Mouse (Mus musculus): Measurements from ENCODE around the gene Dgkz. TPM values are rescaled to one million over a fixed set of nuclear protein-coding genes. Genes with fewer than 3 reads are reported as not detected.
A peak's percentile ranks its signal among the peaks of the same experiment; 100 is the strongest.

Gene Dgkz
- polyA plus RNA-seq (2014; fragmentation: Nextera tagmentation; extraction: Ambion mirVana): 34.6 and 37.7 TPM in 2 replicates

DNA sequence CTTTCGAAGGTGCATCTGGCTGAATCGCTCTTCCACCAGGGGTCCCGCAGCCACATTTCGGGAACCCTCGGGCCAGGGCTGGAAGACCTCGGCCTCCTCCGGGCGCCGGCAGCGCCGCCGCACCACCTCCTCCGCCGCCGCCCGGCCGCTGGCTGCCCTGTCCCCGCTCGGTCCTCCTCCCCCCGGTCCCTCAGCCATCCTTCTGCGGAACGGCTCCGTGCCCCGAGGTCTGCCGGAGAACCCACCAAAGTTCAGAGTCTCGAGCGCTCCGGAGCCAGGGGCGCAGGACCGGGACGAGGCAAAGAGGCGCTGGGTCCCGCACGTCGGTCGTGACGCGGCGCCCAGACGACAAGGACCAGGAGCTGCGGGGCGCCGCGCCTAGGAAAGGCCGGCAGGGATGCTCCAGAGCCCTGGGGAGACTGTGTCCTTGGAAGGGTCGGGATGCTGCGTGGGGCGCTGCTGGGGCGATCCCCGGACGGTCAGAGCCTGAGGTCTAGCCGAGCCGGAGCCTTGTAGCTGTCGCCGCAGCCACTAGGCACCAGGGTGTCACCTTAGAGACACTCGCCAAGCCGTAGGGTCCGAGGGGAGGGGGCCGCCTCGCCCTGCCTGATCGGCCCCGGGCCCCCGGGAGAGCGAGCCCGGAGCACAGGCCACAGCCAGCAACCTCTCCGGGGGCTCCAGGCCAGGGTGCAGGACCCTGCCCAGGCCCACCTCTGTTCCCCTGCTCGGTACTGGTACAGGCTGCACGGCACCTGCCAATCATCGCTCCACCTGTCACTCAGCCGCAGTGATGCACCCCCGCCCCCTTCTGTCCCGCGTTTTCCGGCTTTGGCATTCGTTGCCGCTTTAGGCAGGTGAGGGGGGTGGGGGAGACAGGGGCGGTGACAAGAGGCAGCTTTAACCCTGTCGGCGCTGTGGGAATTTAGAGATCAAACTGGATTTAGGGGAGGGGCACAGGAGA lies at the start of gene Dgkz:
Gene Dgkz (minus strand): TSS at position 284 of the 961 bp plus-strand sequence.
- Histone ChIP-seq H3K27me3 (ENCODE audit: control insufficient read depth, insufficient read depth, low read length) (peaks cover 28% of the 10 kb centered on the region), H3K27ac (ENCODE audit: low read depth, low read length) (no peak within 1 kb of the TSS), H3K9ac (ENCODE audit: low read length) (peak within 1 kb of the TSS; percentile 54), H3K4me3 (ENCODE audit: low read depth, low read length) (peak within 1 kb of the TSS; percentile 37), H3K4me2 (ENCODE audit: low read depth) (peak within 1 kb of the TSS; percentile 64), H3K9me3 (ENCODE audit: control insufficient read depth, low read length) (no peaks in the 10 kb centered on the region), H3K4me1 (ENCODE audit: control insufficient read depth, insufficient read depth, low read length) (peaks cover 34% of the 10 kb centered on the region), H3K36me3 (ENCODE audit: control insufficient read depth, insufficient read depth, low read length) (no peaks in the 10 kb centered on the region)
- ATAC-seq (ENCODE audit: insufficient read depth, low FRiP score, low TSS enrichment) (0 out of 2 replicates have a peak, but pooled peaks have one; percentile 17), DNase-seq (ENCODE audit: low spot score) (peak; percentile 53)
- under 1% methylated on average over 74 of the region's 79 CpGs for WGBS

DNA sequence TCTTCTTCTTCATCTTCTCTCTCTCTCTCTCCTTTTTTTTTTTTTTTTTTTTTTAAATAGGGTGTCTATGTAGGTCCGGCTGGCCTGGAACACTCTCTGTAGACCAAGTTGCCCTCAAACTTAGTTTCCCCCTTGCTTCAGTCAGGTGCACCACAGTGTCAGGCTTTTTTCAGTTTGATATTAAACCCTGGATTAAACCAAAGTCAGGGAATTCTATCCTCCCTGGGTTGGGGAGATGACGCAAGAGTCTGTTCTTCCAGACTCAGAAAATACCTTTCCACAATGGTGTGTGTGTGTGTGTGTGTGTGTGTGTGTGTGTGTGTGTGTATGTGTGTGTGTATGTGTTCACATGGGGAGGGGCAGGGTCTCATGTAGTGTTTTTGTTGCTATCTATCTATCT lies 49.5 kb upstream of the Dgkz start:
- peaks cover 18% of the 10 kb centered on the region for H3K27me3 ChIP-seq (ENCODE audit: control insufficient read depth, insufficient read depth, low read length)
- no peak for ATAC-seq (ENCODE audit: insufficient read depth, low FRiP score, low TSS enrichment)

DNA sequence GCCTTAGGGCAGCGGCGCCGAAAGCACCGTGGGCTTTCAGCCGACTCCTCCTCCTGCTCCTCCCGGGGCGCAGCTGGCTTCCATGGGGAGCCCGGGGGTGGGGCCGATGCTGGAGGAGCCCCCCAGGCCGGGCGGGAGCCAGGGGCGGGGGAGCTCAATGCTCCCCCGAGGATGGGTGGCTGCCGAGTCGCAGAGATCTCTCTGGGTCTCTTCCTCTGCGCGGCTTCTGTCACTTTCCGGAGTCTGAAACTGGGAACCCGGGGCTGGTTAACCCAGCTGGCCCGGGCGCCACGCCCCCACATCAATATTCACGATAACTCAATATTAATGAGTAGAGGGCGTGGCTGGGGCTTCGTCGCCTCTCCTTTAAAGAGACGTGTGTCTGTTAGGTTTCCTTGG lies 48.6 kb upstream of the Dgkz start, which contains the start of gene Creb3l1:
Gene Creb3l1 (minus strand): TSS at position 229 of the 399 bp plus-strand sequence.
- H3K9ac ChIP-seq (ENCODE audit: low read length): peak within 1 kb of the TSS; percentile 39
- no peaks in the 10 kb centered on the region for H3K36me3 ChIP-seq (ENCODE audit: control insufficient read depth, insufficient read depth, low read length)
- no peaks in the 10 kb centered on the region for H3K9me3 ChIP-seq (ENCODE audit: control insufficient read depth, low read length)
- WGBS: under 1% methylated on average over 20 of the region's 27 CpGs
- ATAC-seq (ENCODE audit: insufficient read depth, low FRiP score, low TSS enrichment) (peak; percentile 35; the same call in 1 of the 2 replicates), DNase-seq (ENCODE audit: low spot score) (peak; percentile 80)
- peak within 1 kb of the TSS; percentile 48 for H3K4me3 ChIP-seq (ENCODE audit: low read depth, low read length)
- peak within 1 kb of the TSS; percentile 97 for H3K4me2 ChIP-seq (ENCODE audit: low read depth)
- H3K27me3 ChIP-seq (ENCODE audit: control insufficient read depth, insufficient read depth, low read length): peaks cover 18% of the 10 kb centered on the region
- H3K27ac ChIP-seq (ENCODE audit: low read depth, low read length): no peak within 1 kb of the TSS
- H3K4me1 ChIP-seq (ENCODE audit: control insufficient read depth, insufficient read depth, low read length): peaks cover 5% of the 10 kb centered on the region

More for the DNA sequence above, 49.5 kb upstream of the Dgkz start:
- no peak overlapping the region for H3K9ac ChIP-seq (ENCODE audit: low read length)
- peaks cover 5% of the 10 kb centered on the region for H3K4me1 ChIP-seq (ENCODE audit: control insufficient read depth, insufficient read depth, low read length)
- H3K4me2 ChIP-seq (ENCODE audit: low read depth): no peak overlapping the region
- H3K36me3 ChIP-seq (ENCODE audit: control insufficient read depth, insufficient read depth, low read length): no peaks in the 10 kb centered on the region
- no peak overlapping the region for H3K4me3 ChIP-seq (ENCODE audit: low read depth, low read length)
- H3K27ac ChIP-seq (ENCODE audit: low read depth, low read length): no peak overlapping the region
- DNase-seq (ENCODE audit: low spot score): no peak
- WGBS: 92% methylated on average over 2 of the region's 2 CpGs
- H3K9me3 ChIP-seq (ENCODE audit: control insufficient read depth, low read length): no peaks in the 10 kb centered on the region

DNA sequence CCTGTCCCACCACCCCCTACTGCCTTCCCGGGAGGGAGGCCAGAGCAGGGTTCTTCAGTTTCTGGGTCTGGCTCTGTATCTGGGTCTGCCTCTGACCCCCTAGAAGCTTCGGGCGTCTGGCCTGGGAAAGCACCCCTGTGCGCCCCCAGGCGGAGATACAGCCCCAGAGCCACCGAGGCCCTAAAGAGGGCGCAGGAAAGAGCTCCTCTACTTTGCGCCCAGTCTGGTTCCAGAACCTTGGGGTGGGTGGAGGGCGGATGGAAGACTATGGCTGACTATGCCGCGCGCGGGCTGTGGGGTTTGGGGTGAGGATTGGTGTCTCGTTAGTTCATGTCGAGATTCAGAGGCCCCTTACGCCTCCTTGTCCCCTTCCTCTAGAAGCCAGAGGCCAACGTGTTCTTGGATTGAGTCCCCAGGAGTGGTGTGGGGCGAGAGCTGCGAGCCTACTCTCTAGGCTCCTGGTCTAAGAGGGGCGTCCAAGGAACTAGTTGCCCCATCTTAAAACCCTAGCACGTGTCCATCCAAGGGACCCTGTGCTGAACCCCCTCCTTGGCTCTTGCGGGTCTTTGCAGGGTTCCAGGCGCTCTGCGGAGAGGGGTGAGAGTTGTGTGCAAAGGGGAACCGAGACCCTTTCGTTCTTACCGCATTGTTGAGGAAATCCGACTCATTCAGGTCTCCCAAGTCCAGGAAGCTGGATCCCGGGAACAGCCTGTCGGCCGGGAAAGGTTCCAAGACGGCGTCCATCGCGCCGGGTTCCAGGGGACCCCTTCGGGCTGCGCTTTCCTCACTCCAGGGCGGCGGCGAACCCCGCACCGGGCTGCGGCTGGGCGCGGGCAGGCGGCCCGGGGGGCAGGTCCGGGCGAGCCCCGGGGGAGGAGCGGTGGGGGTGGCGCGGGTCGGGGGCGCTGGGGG lies 48.0 kb upstream of the Dgkz start:
- peak overlapping the region; percentile 97 for H3K4me2 ChIP-seq (ENCODE audit: low read depth)
- DNase-seq (ENCODE audit: low spot score) (peak; percentile 52), ATAC-seq (ENCODE audit: insufficient read depth, low FRiP score, low TSS enrichment) (peak; percentile 31; the same call in 1 of the 2 replicates)
- H3K4me3 ChIP-seq (ENCODE audit: low read depth, low read length): peak overlapping the region; percentile 48
- H3K9me3 ChIP-seq (ENCODE audit: control insufficient read depth, low read length): no peaks in the 10 kb centered on the region
- WGBS: 4% methylated on average over 47 of the region's 56 CpGs
- peaks cover 18% of the 10 kb centered on the region for H3K27me3 ChIP-seq (ENCODE audit: control insufficient read depth, insufficient read depth, low read length)
- peak overlapping the region; percentile 39 for H3K9ac ChIP-seq (ENCODE audit: low read length)
- no peaks in the 10 kb centered on the region for H3K36me3 ChIP-seq (ENCODE audit: control insufficient read depth, insufficient read depth, low read length)
- peaks cover 5% of the 10 kb centered on the region for H3K4me1 ChIP-seq (ENCODE audit: control insufficient read depth, insufficient read depth, low read length)
- H3K27ac ChIP-seq (ENCODE audit: low read depth, low read length): no peak overlapping the region

DNA sequence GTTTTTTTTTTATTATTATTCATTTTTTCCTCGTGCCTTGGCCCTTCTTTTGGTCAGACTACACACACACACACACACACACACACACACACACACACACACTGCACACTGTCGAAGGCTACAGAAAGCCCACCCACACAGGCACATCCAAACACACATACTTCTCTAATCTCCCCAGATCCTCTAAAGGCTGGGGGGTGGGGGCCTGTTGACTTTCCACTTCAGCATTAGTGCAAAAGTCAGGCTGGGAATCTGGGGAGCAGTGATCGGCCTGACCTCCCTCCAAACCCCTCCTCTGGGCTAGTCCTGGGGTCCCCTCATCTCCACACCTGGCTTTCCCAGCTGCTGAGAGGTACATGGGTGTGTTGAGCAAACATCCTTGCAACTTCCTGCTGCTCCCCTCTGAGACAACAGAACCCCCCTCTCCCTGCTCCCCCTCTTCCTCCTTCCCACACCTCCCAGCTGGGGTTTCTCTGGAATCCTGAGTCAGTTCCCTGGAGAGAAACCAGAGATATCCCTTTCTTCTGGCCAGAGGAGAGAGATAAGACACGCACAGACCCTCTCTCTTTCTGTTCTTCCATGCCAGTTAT lies 45.1 kb upstream of the Dgkz start:
- no peak overlapping the region for H3K4me2 ChIP-seq (ENCODE audit: low read depth)
- ATAC-seq (ENCODE audit: insufficient read depth, low FRiP score, low TSS enrichment): no peak
- WGBS: 52% methylated on average over 4 of the region's 4 CpGs

DNA sequence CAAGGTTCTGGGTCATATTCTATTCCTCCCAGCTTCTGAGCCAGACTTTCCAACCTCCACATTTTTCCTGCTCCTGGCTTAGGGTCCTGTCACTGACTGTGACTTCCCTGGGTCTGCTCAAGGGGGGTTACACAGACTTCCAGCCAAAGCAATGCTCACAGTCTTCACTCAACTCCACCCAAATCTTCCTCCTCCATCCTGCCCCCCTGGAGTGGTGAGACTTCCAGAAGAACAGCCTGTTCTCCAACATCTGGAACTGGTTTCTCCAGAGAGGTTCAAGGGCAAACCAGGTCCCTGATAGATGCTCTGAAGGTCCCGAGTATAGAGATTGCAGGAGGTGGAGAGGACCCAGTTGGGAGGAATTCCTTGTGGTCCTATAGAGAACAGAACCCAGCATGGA lies 41.8 kb upstream of the Dgkz start:
- Histone ChIP-seq H3K4me3 (ENCODE audit: low read depth, low read length) (no peak overlapping the region), H3K9me3 (ENCODE audit: control insufficient read depth, low read length) (no peaks in the 10 kb centered on the region), H3K4me1 (ENCODE audit: control insufficient read depth, insufficient read depth, low read length) (no peaks in the 10 kb centered on the region), H3K27me3 (ENCODE audit: control insufficient read depth, insufficient read depth, low read length) (peaks cover 3% of the 10 kb centered on the region; the same call in 1 of the 2 replicates), H3K9ac (ENCODE audit: low read length) (no peak overlapping the region), H3K4me2 (ENCODE audit: low read depth) (no peak overlapping the region), H3K36me3 (ENCODE audit: control insufficient read depth, insufficient read depth, low read length) (no peaks in the 10 kb centered on the region), H3K27ac (ENCODE audit: low read depth, low read length) (no peak overlapping the region)
- no peak for ATAC-seq (ENCODE audit: insufficient read depth, low FRiP score, low TSS enrichment)
- 77% methylated on average over 1 of the region's 1 CpGs for WGBS
- DNase-seq (ENCODE audit: low spot score): no peak

More for the DNA sequence above, 45.1 kb upstream of the Dgkz start:
- Histone ChIP-seq H3K9ac (ENCODE audit: low read length) (no peak overlapping the region), H3K4me3 (ENCODE audit: low read depth, low read length) (no peak overlapping the region), H3K36me3 (ENCODE audit: control insufficient read depth, insufficient read depth, low read length) (no peaks in the 10 kb centered on the region), H3K9me3 (ENCODE audit: control insufficient read depth, low read length) (no peaks in the 10 kb centered on the region), H3K4me1 (ENCODE audit: control insufficient read depth, insufficient read depth, low read length) (peaks cover 5% of the 10 kb centered on the region), H3K27ac (ENCODE audit: low read depth, low read length) (no peak overlapping the region), H3K27me3 (ENCODE audit: control insufficient read depth, insufficient read depth, low read length) (peaks cover 17% of the 10 kb centered on the region)
- DNase-seq (ENCODE audit: low spot score): no peak

DNA sequence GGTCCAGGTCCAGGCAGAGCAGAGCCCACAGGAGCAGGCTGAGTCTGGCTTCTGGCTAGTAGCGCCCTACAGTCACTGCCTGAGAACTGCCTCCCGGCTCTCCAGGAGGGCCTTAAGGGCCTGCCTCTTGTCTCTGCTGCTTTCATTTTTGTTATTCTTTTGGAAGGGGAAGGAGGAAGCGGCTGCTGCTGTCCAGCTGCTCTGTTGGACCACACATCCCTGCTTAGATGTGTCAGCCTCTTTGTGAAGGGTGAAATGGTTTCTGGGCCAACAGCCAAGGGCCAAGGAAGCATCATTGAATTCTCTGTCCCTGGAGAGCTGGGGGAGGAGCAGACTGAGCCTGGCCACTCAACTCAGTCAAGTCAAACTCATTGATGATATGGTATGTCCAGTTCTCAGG lies 41.3 kb upstream of the Dgkz start:
- ATAC-seq (ENCODE audit: insufficient read depth, low FRiP score, low TSS enrichment): no peak
- no peak for DNase-seq (ENCODE audit: low spot score)
- Histone ChIP-seq H3K4me3 (ENCODE audit: low read depth, low read length) (no peak overlapping the region), H3K27ac (ENCODE audit: low read depth, low read length) (no peak overlapping the region), H3K9me3 (ENCODE audit: control insufficient read depth, low read length) (no peaks in the 10 kb centered on the region), H3K4me1 (ENCODE audit: control insufficient read depth, insufficient read depth, low read length) (no peaks in the 10 kb centered on the region), H3K36me3 (ENCODE audit: control insufficient read depth, insufficient read depth, low read length) (no peaks in the 10 kb centered on the region), H3K9ac (ENCODE audit: low read length) (no peak overlapping the region), H3K4me2 (ENCODE audit: low read depth) (no peak overlapping the region), H3K27me3 (ENCODE audit: control insufficient read depth, insufficient read depth, low read length) (no peaks in the 10 kb centered on the region; the same call in 1 of the 2 replicates)
- 44% methylated on average over 3 of the region's 3 CpGs for WGBS

DNA sequence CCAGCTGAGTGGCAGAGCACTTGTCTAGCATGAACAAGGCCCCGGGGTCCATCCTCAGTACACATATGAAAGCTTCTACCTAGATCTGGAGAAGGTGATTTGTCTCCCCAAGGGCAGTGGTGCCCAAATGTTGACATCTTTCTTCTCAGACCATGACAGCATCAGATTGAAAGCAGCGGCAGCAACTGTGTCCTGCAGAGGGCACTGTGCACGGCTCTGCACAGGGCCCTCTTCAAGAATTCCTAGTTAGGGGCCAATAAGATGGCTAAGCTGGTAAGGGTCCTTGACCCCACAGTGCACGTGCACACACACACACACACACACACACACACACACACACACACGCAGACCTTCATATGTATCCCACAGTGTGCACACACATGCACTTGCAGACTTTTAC lies 39.2 kb upstream of the Dgkz start:
- Histone ChIP-seq H3K4me3 (ENCODE audit: low read depth, low read length) (no peak overlapping the region), H3K4me1 (ENCODE audit: control insufficient read depth, insufficient read depth, low read length) (no peaks in the 10 kb centered on the region), H3K9me3 (ENCODE audit: control insufficient read depth, low read length) (no peaks in the 10 kb centered on the region), H3K4me2 (ENCODE audit: low read depth) (no peak overlapping the region), H3K36me3 (ENCODE audit: control insufficient read depth, insufficient read depth, low read length) (no peaks in the 10 kb centered on the region), H3K27ac (ENCODE audit: low read depth, low read length) (no peak overlapping the region), H3K9ac (ENCODE audit: low read length) (no peak overlapping the region), H3K27me3 (ENCODE audit: control insufficient read depth, insufficient read depth, low read length) (no peaks in the 10 kb centered on the region)
- DNase-seq (ENCODE audit: low spot score) (no peak), ATAC-seq (ENCODE audit: insufficient read depth, low FRiP score, low TSS enrichment) (no peak)
- WGBS: 76% methylated on average over 5 of the region's 5 CpGs
